Mouse (Mus musculus): ENCODE results near the gene F930015N05Rik.

F930015N05Rik gene

GRCm38 (mm10) chr11:64436412-64436727 is at the start of gene F930015N05Rik:
Gene F930015N05Rik, minus strand, starts transcription at chr11:64436653.
- no peak for DNase-seq

DNA sequence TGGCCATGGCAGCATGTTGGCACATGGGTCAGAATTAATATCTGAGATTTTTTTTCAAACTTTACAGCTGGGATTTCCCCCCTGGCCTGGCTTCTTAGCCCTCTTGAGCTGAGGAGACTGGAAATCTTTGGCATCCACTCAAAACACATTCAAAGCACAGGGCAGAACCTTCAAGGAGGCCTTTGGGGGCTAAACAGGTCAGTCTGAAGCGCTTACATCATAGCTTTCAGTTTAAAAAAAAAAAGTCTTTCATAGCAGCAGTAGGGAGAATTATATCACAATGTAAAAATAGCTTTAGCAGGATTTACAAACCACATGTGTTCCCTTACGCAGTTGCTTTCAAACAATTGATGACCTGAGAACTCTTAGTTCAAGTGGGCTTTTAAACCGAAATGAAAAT is 45.0 kb upstream of the F930015N05Rik start:
- DNase-seq: no peak

DNA sequence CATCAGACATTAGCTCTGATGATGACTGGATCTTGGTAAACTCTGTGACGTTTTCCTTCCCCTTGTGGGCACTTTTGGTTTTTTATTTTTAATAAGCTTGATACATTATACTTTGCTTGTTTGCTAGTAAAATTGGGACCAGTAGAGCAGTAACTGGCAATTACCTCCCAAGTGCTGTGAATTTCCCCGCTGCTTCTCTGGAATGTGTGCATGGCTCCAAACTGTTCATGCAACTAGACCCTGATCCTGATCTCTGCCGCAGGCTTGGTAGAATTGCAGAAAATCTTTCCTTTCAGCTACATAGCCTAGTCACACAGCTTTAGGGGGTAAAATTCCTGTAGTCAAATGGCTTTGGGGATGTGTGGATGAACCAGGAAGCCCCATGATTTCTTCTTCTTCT is 37.2 kb upstream of the F930015N05Rik start:
- no peak for DNase-seq

GRCm38 (mm10) chr11:64470689-64471088 is 34.2 kb upstream of the F930015N05Rik start:
- DNase-seq: no peak

DNA sequence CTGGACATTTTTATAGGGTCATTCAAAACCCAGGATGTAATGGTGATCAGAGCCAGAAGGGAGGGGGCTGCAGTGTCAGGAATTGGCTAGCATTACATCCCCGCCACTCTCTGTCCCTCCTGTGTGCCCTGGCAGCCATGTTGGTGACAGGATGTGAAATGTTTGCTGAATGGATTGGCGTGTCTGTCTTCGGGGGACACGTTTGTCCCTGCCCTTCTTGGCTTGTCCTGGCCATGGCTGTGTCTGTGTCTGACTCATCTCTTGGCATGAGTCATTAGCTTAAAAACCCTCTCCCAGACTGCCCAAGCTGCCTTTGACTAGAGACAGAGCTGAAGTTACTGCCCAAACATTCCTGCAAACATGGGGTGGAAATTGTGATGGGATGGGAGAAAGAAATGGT is 32.3 kb upstream of the F930015N05Rik start:
- no peak for DNase-seq

DNA sequence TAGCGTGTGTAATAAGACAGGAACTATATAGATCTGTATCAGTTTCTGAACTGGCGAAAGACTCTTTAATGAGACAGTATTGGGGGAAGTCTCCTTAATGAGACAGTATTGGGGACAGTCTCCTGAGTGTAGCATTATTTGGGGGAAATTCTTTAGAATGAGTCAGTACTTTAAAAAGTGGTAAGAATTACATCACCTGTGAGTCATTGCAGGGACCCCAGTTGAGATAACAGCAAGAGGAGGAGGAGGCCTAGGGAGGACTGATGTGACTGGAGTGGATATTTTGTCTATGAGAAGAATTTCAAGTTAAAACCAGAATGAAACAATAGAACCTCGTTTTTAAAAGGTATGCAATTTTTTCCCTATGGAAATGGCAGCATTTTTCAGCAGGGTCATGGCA is 25.3 kb upstream of the F930015N05Rik start:
- DNase-seq: no peak

GRCm38 (mm10) chr11:64448586-64449315 is 12.3 kb upstream of the F930015N05Rik start:
- DNase-seq: no peak

GRCm38 (mm10) chr11:64445227-64445626 is 8.8 kb upstream of the F930015N05Rik start:
- DNase-seq: no peak

DNA sequence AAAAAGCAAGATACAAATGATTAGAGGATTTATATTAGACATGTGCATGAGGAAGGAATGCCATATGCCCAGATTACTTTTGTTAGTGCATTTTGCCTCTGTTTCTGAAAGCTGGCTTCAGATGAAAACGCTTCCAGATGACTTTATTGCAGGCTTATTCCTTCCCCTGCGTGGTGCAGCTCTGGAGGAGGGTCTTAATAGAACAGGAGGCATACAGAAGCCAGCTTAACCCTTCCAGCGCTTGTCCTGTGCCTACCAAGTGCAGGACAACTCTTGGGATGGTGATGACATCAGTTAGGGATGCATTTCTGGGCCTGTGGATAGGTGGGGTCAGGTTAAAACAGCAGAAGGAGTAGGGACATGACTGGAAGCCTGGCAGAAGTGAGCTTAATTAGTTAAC is 6.2 kb upstream of the F930015N05Rik start:
- DNase-seq: no peak

- DNase-seq: no peak
Measured at GRCm38 (mm10) chr11:64442119-64442518, 5.7 kb upstream of the F930015N05Rik start.

GRCm38 (mm10) chr11:64438909-64439308 is 2.5 kb upstream of the F930015N05Rik start:
- DNase-seq: no peak

- DNase-seq: no peak
Measured at GRCm38 (mm10) chr11:64437721-64438120, 1.3 kb upstream of the F930015N05Rik start.

GRCm38 (mm10) chr11:64436791-64437298 is 392 bp upstream of the F930015N05Rik start:
- no peak for DNase-seq

- peak; percentile 26 for DNase-seq
Measured at GRCm38 (mm10) chr11:64435546-64436411, 674 bp downstream of the F930015N05Rik start.

DNA sequence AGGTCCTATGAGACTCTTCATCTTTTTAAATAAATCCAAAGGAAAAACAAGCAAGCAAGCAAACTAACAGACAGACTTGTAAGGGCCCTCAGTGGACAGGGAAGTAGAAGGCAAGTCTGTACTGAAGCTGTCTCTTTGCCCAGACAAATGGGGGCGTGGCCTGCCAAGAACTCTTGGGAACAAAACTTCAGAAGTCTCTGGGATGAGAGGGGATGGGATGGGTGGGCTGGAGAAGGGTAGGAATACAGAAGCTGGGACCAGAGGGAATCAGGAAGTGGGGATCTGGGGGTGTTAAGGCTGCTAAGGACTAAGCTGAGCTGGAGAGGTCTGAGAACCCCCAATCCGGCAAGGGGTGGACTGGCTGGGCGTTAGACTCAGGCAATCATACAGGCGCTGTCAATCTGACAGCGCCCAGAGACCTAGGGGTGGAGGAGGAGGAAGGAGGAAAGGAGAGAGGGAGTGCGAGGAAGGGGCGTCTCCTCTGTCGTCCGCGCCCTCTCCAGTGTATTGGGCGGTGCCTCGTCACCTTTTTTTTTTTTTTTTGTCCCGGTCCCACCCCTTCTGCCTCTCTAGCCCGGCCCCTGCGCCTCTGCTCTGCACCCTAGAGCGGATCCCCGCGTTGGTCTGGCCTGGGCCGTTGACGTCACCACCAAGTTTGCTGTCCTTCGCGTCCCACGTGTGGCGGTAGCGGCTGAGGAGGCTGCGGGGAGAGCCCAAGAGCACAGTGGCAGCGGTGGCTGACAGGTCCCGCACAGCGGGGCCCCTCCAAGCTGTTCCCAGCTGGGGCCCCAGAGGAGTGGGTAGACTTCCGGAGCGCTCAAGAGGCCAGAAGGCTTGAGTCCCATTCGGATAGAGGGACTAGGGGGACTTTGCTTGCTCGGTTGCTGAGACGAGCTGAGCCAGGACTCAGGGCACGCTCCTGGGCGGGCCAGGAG is 1.6 kb downstream of the F930015N05Rik start, which contains the start of gene Hs3st3a1:
TSS of gene Hs3st3a1 (plus strand) at position 722 of the 935 bp plus-strand sequence.
- peak; percentile 8 for DNase-seq

DNA sequence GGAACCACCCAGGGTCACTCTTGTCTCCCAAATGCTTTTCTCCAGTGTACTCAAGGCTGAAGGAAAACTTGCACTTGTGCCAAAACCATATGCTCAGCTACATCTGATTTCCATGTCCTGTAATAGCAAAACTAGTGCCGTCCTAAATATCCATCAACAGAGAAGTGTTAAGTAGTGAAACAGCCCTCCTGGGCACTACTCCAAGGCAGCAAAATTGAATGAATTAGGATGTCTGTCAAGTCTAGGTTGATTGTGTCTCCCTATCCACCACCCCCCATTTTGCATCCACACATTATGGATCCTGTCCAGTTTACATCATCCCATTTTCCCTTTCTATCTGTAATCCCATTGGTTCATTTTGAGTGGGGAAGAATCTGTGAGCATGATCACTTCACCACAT is 17.5 kb downstream of the F930015N05Rik start:
- no peak for DNase-seq

DNA sequence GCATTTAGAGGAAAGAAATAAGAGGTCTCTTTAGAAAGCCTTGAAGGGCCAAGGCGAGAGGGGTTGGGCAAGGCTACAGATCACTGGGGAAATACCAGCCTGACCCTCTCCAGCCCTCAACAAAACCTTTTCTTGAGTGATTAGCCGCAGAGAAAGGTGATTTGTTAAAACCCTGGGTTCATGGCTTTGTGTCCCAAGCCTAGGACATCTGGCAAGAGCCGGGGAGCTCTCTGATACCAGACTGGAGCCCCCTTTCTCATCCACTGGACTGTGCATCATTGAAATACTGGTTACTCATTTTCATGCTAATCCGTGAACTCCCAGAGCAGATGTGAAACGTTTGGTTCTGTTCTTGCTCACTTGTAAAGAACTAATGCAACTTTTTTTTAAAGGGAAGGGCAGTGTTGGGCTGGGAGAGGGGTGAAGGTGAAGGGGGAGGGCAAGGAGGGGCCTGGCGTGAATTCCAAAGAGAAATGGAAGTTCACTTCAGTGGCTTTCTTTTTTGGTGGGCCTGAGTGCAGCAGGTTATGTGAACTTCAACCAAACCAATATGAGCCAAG is 35.8 kb downstream of the F930015N05Rik start:
- no peak for DNase-seq

DNA sequence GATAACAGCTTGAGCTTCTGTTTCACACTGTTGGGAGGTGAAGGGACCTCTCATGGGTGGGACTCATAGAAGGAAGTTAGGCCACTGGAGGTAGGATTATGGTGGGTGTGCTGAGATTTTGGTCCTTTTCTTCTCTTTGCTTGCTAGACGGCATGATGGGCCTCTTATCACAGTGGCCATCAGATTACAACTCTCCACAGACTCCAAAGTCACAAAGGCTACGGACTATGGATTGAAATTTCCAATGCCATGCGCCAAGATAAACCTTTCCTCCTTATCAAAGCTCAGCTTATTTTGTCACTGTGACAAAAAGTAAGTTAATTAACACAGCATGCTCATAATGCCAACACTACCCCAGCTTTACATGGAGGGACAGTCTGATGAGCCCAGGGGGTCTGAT is 38.8 kb downstream of the F930015N05Rik start:
- no peak for DNase-seq

DNA sequence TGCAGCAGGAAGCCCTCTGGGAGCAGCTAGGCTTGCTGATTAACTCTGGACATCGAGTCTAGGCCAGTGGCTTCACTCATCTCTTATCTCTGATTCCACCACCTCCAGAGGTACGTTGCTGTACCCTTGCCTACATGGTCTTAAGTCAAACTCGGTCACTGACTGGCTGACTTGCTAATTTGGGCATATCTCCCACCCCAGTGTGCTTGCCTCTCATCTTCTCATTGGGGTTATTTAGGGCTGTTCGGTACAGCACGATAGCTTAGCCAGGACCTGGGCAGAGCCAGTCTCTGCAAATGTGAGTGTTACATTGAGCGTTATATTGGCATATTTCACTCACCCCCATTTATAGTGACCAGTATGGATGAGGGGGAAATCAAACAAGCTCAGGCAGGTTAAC is 39.5 kb downstream of the F930015N05Rik start:
- DNase-seq: no peak

- peak; percentile 70 for DNase-seq
Measured at GRCm38 (mm10) chr11:64396331-64396881, 40.0 kb downstream of the F930015N05Rik start.

DNA sequence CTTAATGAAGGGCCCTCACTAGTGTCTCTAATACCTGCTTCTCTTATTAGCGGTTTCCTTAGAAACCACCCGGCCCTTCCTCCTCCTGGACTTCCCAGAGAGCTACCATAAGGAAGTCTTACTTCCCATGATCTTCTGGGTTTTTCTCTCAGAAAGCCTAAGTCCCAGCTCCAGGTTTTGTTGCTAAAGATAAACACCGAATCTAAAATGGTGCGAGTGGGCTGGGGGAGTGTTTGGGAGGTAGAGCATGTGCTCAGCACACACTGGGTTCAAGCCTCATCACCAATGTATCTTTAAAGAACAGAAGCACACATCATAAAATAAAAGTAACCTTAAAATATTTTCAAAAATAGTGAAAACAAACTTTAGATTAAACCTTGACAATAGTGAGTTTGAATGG is 50.1 kb downstream of the F930015N05Rik start:
- DNase-seq: no peak

Measured in right cerebral cortex, postnatal 25 days (tissue).